Mouse (Mus musculus) liver, embryonic 12.5 days (tissue): ENCODE results near the gene 2410015M20Rik. TPM values are rescaled to one million over a fixed set of nuclear protein-coding genes. Genes with fewer than 3 reads are reported as not detected.

Source experiments
- ATAC-seq: fragments of 200-750 bp; cut with Nextera tagmentation; 2 replicates; pipeline ENCODE4 v1.8.0; 2017; ENCODE audit warnings: moderate number of reproducible peaks, mild to moderate bottlenecking, moderate library complexity
- H3K27ac ChIP-seq: fragments of 300-500 bp; sonication (generic); 2 replicates; pipeline ENCODE4 v1.5.1; 2016; ENCODE audit warnings: mild to moderate bottlenecking
- H3K27me3 ChIP-seq: fragments of 300-500 bp; sonication (generic); replicated peaks from 2 replicates; pipeline ENCODE4 v1.6.1; 2016; ENCODE audit warnings: mild to moderate bottlenecking, moderate library complexity
- H3K36me3 ChIP-seq: fragments of 300-500 bp; sonication (generic); 2 replicates; pipeline ENCODE4 v1.6.1; 2016; ENCODE audit warnings: mild to moderate bottlenecking, moderate library complexity
- H3K4me1 ChIP-seq: fragments of 300-500 bp; sonication (generic); 2 replicates; pipeline ENCODE4 v1.6.1; 2016
- H3K4me2 ChIP-seq: fragments of 300-500 bp; sonication (generic); 2 replicates; pipeline ENCODE4 v1.6.1; 2016; ENCODE audit warnings: mild to moderate bottlenecking, moderate library complexity
- H3K4me3 ChIP-seq: fragments of 300-500 bp; sonication (generic); 2 replicates; pipeline ENCODE4 v1.5.1; 2016; ENCODE audit warnings: mild to moderate bottlenecking, moderate library complexity
- H3K9ac ChIP-seq: fragments of 300-500 bp; sonication (generic); 2 replicates; pipeline ENCODE4 v1.6.1; 2016; ENCODE audit warnings: mild to moderate bottlenecking, moderate library complexity
- H3K9me3 ChIP-seq: fragments of 300-500 bp; sonication (generic); replicated peaks from 2 replicates; pipeline ENCODE4 v1.6.1; 2016; ENCODE audit warnings: mild to moderate bottlenecking, moderate library complexity
- WGBS: fragments of 180-500 bp; shearing (Covaris S2); methylation state at CpG from one replicate; pipeline ENCODE4 v1.1.7; 2016; ENCODE audit not compliant: insufficient replicate concordance; 5-methylcytosine and 5-hydroxymethylcytosine counted together
- polyA plus RNA-seq: library from polyadenylated mRNA; unstranded; fragments of >200 nt; fragmentation: Nextera tagmentation; extraction: Ambion mirVana; gene quantifications from 2 replicates; pipeline ENCODE4 v1.2.1, GENCODE M21; 2016

Gene 2410015M20Rik
- polyA plus RNA-seq, 1 experiment from 2014 or later, result 179 TPM

DNA sequence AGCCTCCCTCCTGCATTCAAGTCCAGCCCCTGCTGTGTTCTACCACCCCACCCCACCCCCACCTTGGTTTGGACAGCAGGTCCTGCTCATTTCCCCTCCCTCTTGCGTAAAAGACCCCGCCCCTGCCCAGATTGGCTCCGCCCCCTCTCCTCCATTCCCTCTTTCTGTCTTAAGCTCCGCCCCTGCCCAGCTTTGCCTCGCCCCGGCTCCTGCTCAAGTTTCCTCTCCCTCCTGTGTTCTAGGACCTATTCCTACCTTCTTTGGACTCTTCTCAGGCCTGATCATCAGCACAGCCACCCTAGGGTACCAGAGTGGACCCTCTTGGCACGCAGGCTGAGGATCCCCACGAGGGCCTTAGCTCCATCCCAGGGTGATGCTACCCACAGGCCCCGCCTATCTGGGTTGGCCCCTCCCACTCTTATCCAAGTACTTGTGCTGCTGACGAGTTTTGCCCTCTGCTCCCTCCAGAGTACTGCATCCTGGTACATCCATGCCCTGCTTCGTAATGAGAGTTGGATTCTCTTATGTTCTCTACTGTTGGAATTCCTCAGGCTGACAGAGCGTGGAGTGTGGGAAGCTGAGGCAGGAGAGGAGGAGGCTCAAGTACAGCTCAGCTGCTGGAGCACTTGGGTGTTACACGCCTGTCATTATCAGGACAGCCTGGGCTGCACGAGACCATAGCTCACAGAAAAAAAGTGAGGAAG lies 2.4 kb upstream of the 2410015M20Rik start:
- peak overlapping the region; percentile 42 for H3K9ac ChIP-seq
- peak overlapping the region; percentile 47 for H3K4me3 ChIP-seq
- H3K4me1 ChIP-seq, result peaks cover 68% of the 10 kb centered on the region

DNA sequence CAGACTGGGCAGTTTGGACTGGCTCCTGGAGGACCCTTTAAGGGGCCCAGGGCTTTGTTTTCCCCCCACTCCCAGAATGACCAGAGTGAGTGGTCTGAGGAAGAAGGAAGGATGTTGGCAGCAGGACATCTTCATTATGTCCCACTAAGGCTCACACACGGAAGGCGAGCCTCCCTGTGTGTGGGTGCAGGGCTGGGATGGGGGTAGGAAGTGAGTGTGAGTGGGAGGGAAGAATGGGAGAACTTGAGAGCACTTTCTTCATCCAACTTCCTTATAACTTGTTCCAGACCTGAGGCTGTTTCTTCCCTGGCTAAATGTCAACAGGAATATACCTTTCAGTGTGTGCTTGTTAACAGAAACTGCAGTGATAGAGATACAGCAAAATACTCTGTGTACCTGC lies 1.8 kb upstream of the 2410015M20Rik start:
- Histone ChIP-seq H3K4me2 (peak overlapping the region; percentile 88), H3K9ac (no peak overlapping the region), H3K27me3 (no peaks in the 10 kb centered on the region), H3K4me1 (peaks cover 68% of the 10 kb centered on the region), H3K4me3 (peak overlapping the region; percentile 47; the same call in 1 of the 2 replicates), H3K27ac (peak overlapping the region; percentile 83), H3K36me3 (peaks cover 47% of the 10 kb centered on the region), H3K9me3 (no peaks in the 10 kb centered on the region)
- ATAC-seq, result no peak
- WGBS, result 59% methylated on average over 2 of the region's 2 CpGs

More for the DNA sequence above, 2.4 kb upstream of the 2410015M20Rik start:
- peaks cover 47% of the 10 kb centered on the region for H3K36me3 ChIP-seq
- peak overlapping the region; percentile 83 for H3K27ac ChIP-seq
- ATAC-seq, result peak; percentile 45
- peak overlapping the region; percentile 88 for H3K4me2 ChIP-seq
- H3K9me3 ChIP-seq, result no peaks in the 10 kb centered on the region
- no peaks in the 10 kb centered on the region for H3K27me3 ChIP-seq
- WGBS, result 5% methylated on average over 14 of the region's 14 CpGs

DNA sequence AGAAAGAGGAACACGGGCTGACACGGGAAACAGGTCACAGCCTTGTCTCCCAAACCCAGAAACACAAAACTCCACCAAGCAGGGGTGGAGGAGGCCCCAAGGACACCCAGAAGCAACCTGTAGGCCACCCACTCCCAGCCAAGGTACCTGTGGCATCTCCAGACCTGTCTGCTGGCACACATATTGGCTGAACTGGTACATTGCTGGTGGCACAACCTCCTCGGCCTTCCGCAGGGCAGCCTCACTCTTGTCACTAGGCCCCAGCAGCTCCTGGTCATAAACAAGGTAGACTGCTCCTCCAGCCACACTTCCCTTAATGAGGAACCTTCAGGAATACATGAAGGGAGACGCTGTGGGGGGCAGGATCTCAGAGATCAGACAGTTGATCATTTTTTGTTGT lies 872 bp downstream of the 2410015M20Rik start:
- Histone ChIP-seq H3K4me2 (peak overlapping the region; percentile 88), H3K9me3 (no peaks in the 10 kb centered on the region), H3K36me3 (peaks cover 47% of the 10 kb centered on the region), H3K27ac (peak overlapping the region; percentile 83), H3K9ac (peak overlapping the region; percentile 82), H3K27me3 (no peaks in the 10 kb centered on the region), H3K4me3 (peak overlapping the region; percentile 73), H3K4me1 (peaks cover 52% of the 10 kb centered on the region)
- WGBS, result 23% methylated on average over 5 of the region's 5 CpGs
- ATAC-seq, result no peak

DNA sequence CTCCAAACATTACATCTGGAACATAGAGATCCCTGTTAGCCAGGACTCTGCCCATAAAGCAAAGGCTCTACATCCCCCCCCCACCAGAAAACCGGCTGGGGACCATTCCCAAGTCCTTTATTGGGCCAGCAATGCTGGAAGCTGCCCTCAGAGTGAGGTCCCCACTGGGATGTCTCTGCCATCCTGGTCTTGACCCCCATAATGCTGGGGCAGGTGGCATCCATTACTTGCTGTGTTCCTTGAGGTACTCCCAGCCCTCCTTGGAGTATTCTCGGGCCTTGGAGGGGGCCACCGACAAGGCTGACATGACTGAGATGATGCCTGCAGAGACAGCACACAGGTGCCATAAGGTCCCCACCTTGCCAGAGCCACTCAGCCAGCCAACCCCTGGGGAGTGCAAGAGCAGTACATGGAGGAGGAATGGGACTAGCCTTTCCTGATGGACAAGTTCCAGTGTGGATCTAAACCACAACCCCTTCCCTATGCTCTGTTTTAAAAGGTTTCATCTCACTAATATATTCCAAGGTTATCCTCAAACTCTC lies 2.0 kb downstream of the 2410015M20Rik start:
- 82% methylated on average over 3 of the region's 3 CpGs for WGBS
- Histone ChIP-seq H3K36me3 (peaks cover 58% of the 10 kb centered on the region), H3K4me1 (peaks cover 47% of the 10 kb centered on the region), H3K27me3 (no peaks in the 10 kb centered on the region), H3K9ac (no peak overlapping the region), H3K27ac (0 out of 2 replicates have a peak overlapping the region, but pooled peaks have one; percentile 3), H3K4me2 (peak overlapping the region; percentile 88), H3K9me3 (no peaks in the 10 kb centered on the region), H3K4me3 (no peak overlapping the region)
- no peak for ATAC-seq

DNA sequence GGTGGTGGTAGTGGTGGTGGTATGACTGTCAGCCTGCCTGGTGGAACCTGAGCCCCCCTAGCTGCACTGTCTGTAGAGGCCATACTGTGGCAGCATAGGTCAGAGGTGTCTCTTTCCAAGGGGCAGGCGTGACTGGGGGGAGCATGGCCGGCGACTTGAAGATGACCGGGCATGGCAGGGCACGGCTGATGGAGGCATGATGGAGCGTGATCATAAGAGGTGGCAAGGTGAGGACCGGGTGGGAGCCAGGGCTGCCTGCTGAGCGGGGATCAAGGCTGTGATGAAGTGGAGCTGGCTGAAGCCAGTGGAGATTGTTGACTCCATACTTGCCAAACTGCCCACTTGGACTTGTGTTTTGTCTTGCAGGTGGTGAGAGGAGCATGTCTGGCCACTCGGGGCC lies 4.1 kb downstream of the 2410015M20Rik start:
- Histone ChIP-seq H3K9me3 (no peaks in the 10 kb centered on the region), H3K4me1 (peaks cover 25% of the 10 kb centered on the region), H3K27ac (no peak overlapping the region), H3K4me3 (no peak overlapping the region), H3K36me3 (peaks cover 80% of the 10 kb centered on the region), H3K9ac (no peak overlapping the region), H3K4me2 (no peak overlapping the region), H3K27me3 (no peaks in the 10 kb centered on the region)
- 83% methylated on average over 9 of the region's 9 CpGs for WGBS
- no peak for ATAC-seq

DNA sequence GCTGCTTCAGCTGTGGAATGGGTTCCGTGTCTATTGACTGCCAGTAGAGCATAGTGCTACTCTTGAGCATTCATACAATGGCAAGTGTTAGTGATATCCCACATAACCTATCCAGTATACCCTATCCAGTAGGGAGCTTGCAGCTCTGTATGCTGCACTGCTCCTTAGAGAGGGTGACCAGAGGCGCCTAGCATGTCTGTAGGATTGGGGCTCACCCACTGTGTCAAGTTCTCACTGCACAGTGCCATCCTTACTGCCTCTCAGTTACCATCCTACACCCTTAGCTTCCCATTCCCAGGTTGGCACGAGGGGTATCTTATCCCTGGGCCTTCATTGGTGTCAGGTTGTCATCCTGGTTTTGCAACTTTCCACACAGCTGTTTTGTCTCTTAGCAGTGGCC lies 5.1 kb downstream of the 2410015M20Rik start:
- Histone ChIP-seq H3K36me3 (peaks cover 90% of the 10 kb centered on the region), H3K9me3 (no peaks in the 10 kb centered on the region), H3K4me3 (no peak overlapping the region), H3K4me2 (no peak overlapping the region), H3K27me3 (no peaks in the 10 kb centered on the region), H3K4me1 (peaks cover 19% of the 10 kb centered on the region), H3K27ac (no peak overlapping the region), H3K9ac (no peak overlapping the region)
- no peak for ATAC-seq
- 80% methylated on average over 3 of the region's 3 CpGs for WGBS

DNA sequence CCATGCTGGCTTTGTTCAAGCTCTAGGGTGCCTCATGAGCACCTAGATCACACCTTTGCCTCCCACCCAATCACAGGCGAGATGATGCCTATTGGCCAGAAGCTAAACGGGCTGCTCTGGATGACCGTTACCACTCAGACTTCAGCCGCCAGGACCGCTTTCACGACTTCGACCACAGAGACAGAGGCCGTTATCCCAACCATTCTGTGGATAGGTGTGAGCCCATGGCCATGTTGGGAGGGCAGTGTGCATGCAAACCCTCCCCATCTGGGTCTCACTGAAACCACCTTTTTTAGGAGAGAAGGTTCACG lies 5.5 kb downstream of the 2410015M20Rik start:
- H3K9me3 ChIP-seq, result no peaks in the 10 kb centered on the region
- H3K4me2 ChIP-seq, result no peak overlapping the region
- H3K27ac ChIP-seq, result no peak overlapping the region
- no peak for ATAC-seq
- peaks cover 94% of the 10 kb centered on the region for H3K36me3 ChIP-seq
- 86% methylated on average over 9 of the region's 9 CpGs for WGBS
- peaks cover 17% of the 10 kb centered on the region for H3K4me1 ChIP-seq
- H3K9ac ChIP-seq, result no peak overlapping the region
- H3K27me3 ChIP-seq, result no peaks in the 10 kb centered on the region
- H3K4me3 ChIP-seq, result no peak overlapping the region

DNA sequence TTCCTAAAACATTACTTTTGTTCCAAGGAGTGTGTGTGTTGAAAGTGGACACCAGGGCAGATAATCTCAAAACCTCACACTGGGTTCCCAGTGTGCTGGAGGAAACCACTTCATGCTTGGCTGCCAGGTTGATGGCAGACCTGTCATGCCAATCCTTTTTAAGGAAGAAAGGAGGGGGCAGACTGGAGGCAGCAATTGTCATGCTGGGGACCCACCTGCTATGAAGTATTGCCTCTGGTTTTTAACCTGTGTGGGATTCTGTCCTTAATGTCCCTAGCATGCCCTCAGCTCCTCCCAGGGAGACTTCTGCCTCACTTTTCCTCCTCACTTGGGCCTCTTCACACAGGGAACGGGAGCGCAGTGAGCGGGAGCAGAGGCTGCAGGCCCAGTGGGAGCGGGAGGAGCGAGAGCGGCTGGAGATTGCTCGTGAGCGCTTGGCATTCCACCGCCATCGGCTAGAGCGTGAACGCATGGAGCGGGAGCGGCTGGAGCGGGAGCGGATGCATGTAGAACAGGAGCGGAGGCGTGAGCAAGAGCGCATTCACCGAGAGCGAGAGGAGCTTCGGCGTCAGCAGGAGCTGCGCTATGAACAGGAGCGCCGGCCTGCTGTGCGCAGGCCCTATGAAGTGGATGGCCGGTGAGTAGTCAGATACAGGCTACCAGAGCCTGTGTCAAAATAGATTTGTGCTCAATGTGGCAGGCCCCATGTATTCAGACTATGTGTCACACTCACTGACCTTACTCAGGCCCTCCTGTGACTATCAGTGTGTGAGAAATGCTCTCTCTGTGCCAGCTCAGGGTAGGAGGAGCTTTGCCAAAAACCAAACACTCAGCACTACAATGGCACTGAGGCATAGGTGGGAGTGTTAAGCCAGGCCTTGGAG lies 6.1 kb downstream of the 2410015M20Rik start:
- Histone ChIP-seq H3K4me3 (no peak overlapping the region), H3K27me3 (no peaks in the 10 kb centered on the region), H3K36me3 (peaks cover 97% of the 10 kb centered on the region), H3K9me3 (no peaks in the 10 kb centered on the region), H3K9ac (no peak overlapping the region), H3K27ac (no peak overlapping the region), H3K4me1 (peaks cover 11% of the 10 kb centered on the region), H3K4me2 (no peak overlapping the region)
- ATAC-seq, result no peak
- WGBS, result 95% methylated on average over 28 of the region's 28 CpGs

DNA sequence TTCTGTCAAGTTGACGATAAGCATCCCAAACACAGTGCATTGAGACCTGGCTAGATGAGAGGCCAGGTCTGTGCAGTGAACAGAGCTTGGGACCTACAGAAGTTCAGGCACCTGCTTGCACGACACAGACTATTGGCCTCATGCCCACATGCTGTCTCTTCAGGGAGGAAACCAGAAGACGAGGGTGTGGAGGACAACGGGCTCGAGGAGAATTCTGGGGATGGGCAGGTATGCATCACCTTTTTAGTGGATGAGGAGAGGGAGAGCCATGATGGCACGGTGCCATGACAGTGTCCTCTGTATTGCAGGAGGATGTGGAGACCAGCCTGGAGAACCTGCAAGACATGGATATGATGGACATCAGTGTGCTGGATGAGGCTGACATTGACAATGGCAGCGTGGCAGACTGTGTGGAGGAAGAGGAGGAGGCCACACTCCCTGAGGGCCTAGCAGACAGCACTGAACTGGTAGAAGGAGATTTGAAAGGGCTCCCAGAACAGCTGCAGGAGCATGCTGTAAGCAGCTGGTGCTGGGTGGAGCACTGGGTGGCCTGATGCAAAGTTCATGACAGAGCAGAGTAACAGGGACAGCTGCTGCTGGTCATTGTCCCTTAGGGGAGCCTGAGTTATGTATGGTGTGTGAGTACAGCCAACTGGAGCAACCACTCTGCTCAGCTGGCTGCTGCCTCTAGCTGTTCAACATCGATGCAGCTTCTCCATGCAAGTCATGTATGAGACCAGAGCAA lies 15.9 kb downstream of the 2410015M20Rik start:
- no peak for ATAC-seq
- WGBS, result 88% methylated on average over 8 of the region's 8 CpGs
- Histone ChIP-seq H3K4me1 (peaks cover 6% of the 10 kb centered on the region; the same call in 1 of the 2 replicates), H3K9me3 (no peaks in the 10 kb centered on the region), H3K27me3 (no peaks in the 10 kb centered on the region), H3K27ac (no peak overlapping the region), H3K4me2 (no peak overlapping the region), H3K36me3 (peaks cover 97% of the 10 kb centered on the region), H3K9ac (no peak overlapping the region), H3K4me3 (no peak overlapping the region)

DNA sequence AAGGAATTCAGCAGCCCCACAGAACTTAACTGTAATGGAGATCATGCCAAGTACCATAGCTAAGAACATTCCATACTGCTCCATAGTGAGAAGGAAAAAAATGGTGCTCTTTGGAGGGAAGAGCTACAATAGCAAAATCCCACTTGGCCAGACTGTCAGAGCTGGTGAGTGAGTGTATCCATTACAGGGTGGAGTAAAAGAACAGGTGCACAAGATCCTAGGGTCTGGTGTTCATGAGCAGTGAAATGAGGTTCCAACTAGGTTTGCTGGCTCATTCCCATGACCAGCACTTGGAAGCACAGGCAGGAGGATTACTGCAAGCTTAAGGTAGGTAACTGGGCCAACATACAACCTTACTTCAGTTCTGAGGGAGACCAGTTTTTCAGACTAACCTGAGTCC lies 17.0 kb downstream of the 2410015M20Rik start:
- H3K4me2 ChIP-seq, result no peak overlapping the region
- H3K9ac ChIP-seq, result no peak overlapping the region
- no peak overlapping the region for H3K4me3 ChIP-seq
- no peaks in the 10 kb centered on the region for H3K9me3 ChIP-seq
- H3K36me3 ChIP-seq, result peaks cover 100% of the 10 kb centered on the region
- no peak for ATAC-seq
- no peaks in the 10 kb centered on the region for H3K27me3 ChIP-seq
- peaks cover 15% of the 10 kb centered on the region for H3K4me1 ChIP-seq
- no peak overlapping the region for H3K27ac ChIP-seq

DNA sequence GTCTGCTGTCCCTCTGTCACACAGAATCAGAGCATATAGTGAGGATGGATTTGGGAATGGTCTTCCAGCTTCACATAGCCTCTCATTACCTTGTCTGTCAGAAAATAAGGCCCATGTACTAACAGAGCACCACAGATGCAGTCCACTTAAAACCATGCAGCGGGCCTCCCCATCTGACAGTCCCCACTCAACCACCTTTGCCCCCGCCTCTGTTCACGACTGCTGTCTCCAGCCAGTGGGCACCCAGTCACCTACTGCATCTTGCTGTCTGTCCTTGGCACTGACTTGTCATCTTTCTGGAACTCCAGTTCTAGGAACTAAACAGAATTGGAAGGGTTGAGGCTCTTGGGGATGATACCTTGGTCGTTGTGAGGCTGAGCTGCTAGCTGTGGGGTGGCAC lies 20.6 kb downstream of the 2410015M20Rik start:
- H3K27me3 ChIP-seq, result no peaks in the 10 kb centered on the region
- H3K4me2 ChIP-seq, result no peak overlapping the region
- no peak for ATAC-seq
- peaks cover 80% of the 10 kb centered on the region for H3K36me3 ChIP-seq
- H3K4me1 ChIP-seq, result peaks cover 33% of the 10 kb centered on the region
- H3K4me3 ChIP-seq, result no peak overlapping the region
- no peaks in the 10 kb centered on the region for H3K9me3 ChIP-seq
- no peak overlapping the region for H3K9ac ChIP-seq
- H3K27ac ChIP-seq, result no peak overlapping the region
- 90% methylated on average over 4 of the region's 4 CpGs for WGBS
